Mouse (Mus musculus) liver, embryonic 14.5 days (tissue): ENCODE measurements around the gene Clcn3.

Source experiments
- CTCF ChIP-seq: IDR thresholded peaks from 2 replicates; pipeline ENCODE4 v1.5.1; 2016; ENCODE audit warnings: antibody characterized with exemption, low read depth, control low read depth
- EP300 ChIP-seq: IDR thresholded peaks from 2 replicates; pipeline ENCODE4 v1.6.1; 2016; ENCODE audit warnings: antibody characterized with exemption, low read depth

DNA sequence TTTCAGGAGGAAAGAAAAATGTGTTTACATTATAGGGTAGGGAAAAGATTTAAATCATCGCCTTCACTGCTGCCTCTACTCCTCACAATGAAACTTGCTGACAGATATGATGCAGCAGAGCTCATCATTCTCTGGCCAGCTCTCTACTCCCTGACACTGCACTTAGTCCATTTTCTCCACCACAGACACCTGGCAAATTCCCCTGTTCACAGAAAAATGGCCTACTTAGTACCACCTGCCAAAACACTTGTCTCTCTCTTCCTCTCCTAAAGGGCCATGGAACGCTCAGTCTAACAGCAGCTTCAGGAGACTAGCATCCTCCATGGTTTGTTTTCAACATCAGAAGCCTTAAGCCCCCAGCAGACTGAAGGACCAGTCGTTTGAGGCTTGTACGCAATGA lies 31.8 kb downstream of the Clcn3 start:
- no peak for TF ChIP-seq CTCF
- no peak for TF ChIP-seq EP300
